Mouse (Mus musculus) adrenal gland, adult 18-20 months (tissue): ENCODE measurements around the gene Tsc2. TPM values are rescaled to one million over a fixed set of nuclear protein-coding genes. Genes with fewer than 3 reads are reported as not detected.

Experiments
- DNase-seq, 2 experiments: peaks; one replicate each; pipeline ENCODE4 v3.0.0; 2021 to 2022; ENCODE audit warnings: low spot score in 2 of 2
- total RNA-seq, 2 experiments: library from RNA; stranded (reverse); gene quantifications; 1 replicate in 1 of 2; 2 replicates in 1 of 2; pipeline ENCODE4 v1.2.3; 2021

Gene Tsc2
- total RNA-seq, 2 experiments from 2014 or later: 93.3 to 111 TPM

GRCm38 (mm10) chr17:24648731-24649377 is 16.4 kb upstream of the Tsc2 start:
- no peak for DNase-seq

GRCm38 (mm10) chr17:24647493-24647892 is 15.1 kb upstream of the Tsc2 start:
- no peak for DNase-seq

- no peak for DNase-seq
Measured at GRCm38 (mm10) chr17:24646381-24646780, 14.0 kb upstream of the Tsc2 start.

GRCm38 (mm10) chr17:24645916-24646315 is 13.5 kb upstream of the Tsc2 start:
- DNase-seq: no peak

- DNase-seq: no peak
Measured at GRCm38 (mm10) chr17:24644875-24645721, 12.7 kb upstream of the Tsc2 start.

GRCm38 (mm10) chr17:24644030-24644715 is 11.7 kb upstream of the Tsc2 start:
- DNase-seq: no peak

GRCm38 (mm10) chr17:24642791-24643343 is 10.4 kb upstream of the Tsc2 start:
- no peak for DNase-seq

- DNase-seq: no peak
Measured at GRCm38 (mm10) chr17:24641944-24642343, 9.5 kb upstream of the Tsc2 start.

- DNase-seq: no peak
Measured at GRCm38 (mm10) chr17:24640581-24640980, 8.2 kb upstream of the Tsc2 start.

GRCm38 (mm10) chr17:24640119-24640518 is 7.7 kb upstream of the Tsc2 start:
- no peak for DNase-seq

GRCm38 (mm10) chr17:24639571-24639988 is 7.2 kb upstream of the Tsc2 start:
- DNase-seq: no peak

GRCm38 (mm10) chr17:24638840-24639239 is 6.4 kb upstream of the Tsc2 start:
- DNase-seq: no peak

GRCm38 (mm10) chr17:24638214-24638613 is 5.8 kb upstream of the Tsc2 start:
- no peak for DNase-seq

- DNase-seq: no peak
Measured at GRCm38 (mm10) chr17:24636781-24637481, 4.5 kb upstream of the Tsc2 start.

- DNase-seq: no peak
Measured at GRCm38 (mm10) chr17:24635694-24636093, 3.3 kb upstream of the Tsc2 start.

GRCm38 (mm10) chr17:24635024-24635423 is 2.6 kb upstream of the Tsc2 start:
- no peak for DNase-seq

- DNase-seq: no peak
Measured at GRCm38 (mm10) chr17:24633831-24634230, 1.4 kb upstream of the Tsc2 start.

- DNase-seq: peak in 1 of 2 experiments; percentile 55
Measured at GRCm38 (mm10) chr17:24632813-24633449, 501 bp upstream of the Tsc2 start.

- DNase-seq: no peak
Measured at GRCm38 (mm10) chr17:24630072-24630471, 2.4 kb downstream of the Tsc2 start.

GRCm38 (mm10) chr17:24628646-24629045 is 3.8 kb downstream of the Tsc2 start:
- peak; percentile 78 to 79 for DNase-seq
